Mouse (Mus musculus) layer of hippocampus, postnatal 14 days (tissue): ENCODE measurements around the gene Olfr1297. TPM values are rescaled to one million over a fixed set of nuclear protein-coding genes. Genes with fewer than 3 reads are reported as not detected.

ENCODE experiments used
- DNase-seq, 2 experiments: peaks; one replicate each; pipeline ENCODE4 v3.0.0; 2021 to 2022; ENCODE audit warnings: low spot score in 2 of 2, mixed read lengths in 1 of 2
- long read RNA-seq, 2 experiments: library from polyadenylated mRNA; stranded (forward); transcript quantifications; one replicate each; pipeline ENCODE4 v2.0.0; 2021
- total RNA-seq, 2 experiments: library from RNA; stranded (reverse); gene quantifications; 2 replicates each; pipeline ENCODE4 v1.2.3; 2021

Gene Olfr1297
- total RNA-seq: not detected
- long read RNA-seq, experiment 1: 0 reads
- long read RNA-seq, experiment 2: 0 reads

DNA sequence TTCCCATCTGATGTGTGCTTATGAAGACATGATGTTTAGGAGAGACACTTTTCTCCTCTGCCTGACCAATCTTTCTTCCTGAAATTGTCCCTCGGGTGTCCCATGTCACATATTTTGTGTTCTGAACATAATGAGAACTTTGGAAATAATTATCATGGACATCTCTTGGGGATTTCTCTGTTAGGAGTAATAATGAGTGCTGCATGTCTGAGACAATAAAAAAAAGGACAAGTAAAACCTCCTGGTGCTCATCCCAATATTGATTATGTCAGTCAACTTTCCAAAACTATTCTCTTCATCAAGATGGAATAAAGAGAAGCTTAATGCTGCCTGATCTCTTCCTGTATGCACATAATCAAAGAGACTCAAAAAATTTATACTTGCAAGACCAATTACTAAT, at the start of gene Olfr1297:
Olfr1297 (minus strand) TSS at position 101 of the 400 bp plus-strand sequence.
- DNase-seq: no peak

DNA sequence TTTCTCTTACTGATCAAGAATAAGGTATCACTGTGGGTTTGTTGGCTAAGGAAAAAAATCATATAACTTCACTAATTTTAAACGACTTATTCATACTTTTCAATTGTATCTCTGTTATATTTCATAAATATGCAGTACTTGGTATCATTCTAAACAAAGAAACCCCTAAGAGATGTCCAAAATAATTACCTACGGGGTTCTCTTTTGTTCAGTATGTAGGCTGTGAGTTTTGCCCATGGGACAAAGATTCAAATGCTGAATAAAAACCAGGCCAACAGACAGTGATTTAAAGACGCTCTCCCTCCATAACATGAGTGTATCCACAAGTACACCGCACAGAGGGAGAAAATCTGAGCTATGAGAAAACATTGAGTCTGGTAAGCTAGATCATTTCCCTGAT, 34.8 kb upstream of the Olfr1297 start, which contains the start of gene Olfr1299:
Olfr1299 (plus strand) TSS at position 301 of the 400 bp plus-strand sequence.
- no peak for DNase-seq

DNA sequence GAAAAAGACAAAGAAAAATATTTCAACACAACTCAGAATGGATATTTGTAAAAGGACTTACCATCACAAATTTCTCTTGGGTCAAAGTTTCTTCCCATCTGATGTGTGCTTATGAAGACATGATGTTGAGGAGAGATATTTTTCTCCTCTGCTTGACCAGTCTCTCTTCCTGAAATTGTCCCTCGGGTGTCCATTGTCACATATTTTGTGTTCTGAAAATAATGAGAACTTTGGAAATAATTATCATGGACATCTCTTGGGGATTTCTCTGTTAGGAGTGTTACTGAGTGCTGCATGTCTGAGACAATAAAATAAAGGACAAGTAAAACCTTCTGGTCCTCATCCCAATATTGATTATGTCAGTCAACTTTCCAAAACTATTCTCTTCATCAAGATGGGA, 22.8 kb upstream of the Olfr1297 start, which contains the start of gene Olfr1298:
Olfr1298 (minus strand) TSS at position 101 of the 400 bp plus-strand sequence.
- no peak for DNase-seq

DNA sequence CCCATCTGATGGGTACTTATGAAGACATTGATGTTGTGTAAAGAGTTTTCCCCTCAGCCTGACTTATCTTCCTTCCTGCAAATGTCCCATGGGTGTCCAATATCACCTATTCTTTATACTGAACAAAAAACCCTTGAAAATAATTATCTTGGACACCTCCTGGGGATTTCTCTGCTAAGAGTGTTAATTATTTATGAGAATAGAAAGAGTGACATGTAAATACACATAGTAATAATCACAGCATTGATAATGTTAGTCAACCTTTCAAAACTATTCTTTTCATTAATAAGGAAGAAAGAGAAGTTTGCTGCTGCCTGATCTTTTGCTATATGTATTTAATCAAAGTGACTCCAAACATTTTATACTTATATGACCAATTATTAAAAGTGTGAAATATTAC, 56.7 kb downstream of the Olfr1297 start, which contains the start of gene Olfr1295:
Olfr1295 (minus strand) TSS at position 101 of the 400 bp plus-strand sequence.
- DNase-seq: no peak

Other genes starting within 250 kb of the Olfr1297 start
- not detected for gene Olfr1286, start 203.4 kb downstream of the Olfr1297 start, total RNA-seq
- not detected for gene Olfr1287, start 177.4 kb downstream of the Olfr1297 start, total RNA-seq
- not detected for gene Olfr1288, start 152.4 kb downstream of the Olfr1297 start, total RNA-seq
- not detected for gene Olfr1289, start 145.7 kb downstream of the Olfr1297 start, total RNA-seq
- not detected for gene Olfr1290, start 132.7 kb downstream of the Olfr1297 start, total RNA-seq
- not detected for gene Olfr1291-ps1, start 129.3 kb downstream of the Olfr1297 start, total RNA-seq
- gene Olfr1293-ps, start 101.3 kb downstream of the Olfr1297 start, total RNA-seq: not detected
- gene Olfr1294, start 86.2 kb downstream of the Olfr1297 start, total RNA-seq: not detected
- not detected for gene Olfr1295, start 56.8 kb downstream of the Olfr1297 start, total RNA-seq
- gene Olfr1298, start 22.7 kb upstream of the Olfr1297 start, total RNA-seq: not detected
- not detected for gene Olfr1299, start 34.9 kb upstream of the Olfr1297 start, total RNA-seq
- not detected for gene Olfr1301, start 124.5 kb upstream of the Olfr1297 start, total RNA-seq
- gene Olfr1302, start 150.9 kb upstream of the Olfr1297 start, total RNA-seq: not detected
- not detected for gene Olfr1303, start 193.8 kb upstream of the Olfr1297 start, total RNA-seq